Mouse (Mus musculus) liver, embryonic 14.5 days (tissue): ENCODE results near the gene Frmd5. TPM values are rescaled to one million over a fixed set of nuclear protein-coding genes. Genes with fewer than 3 reads are reported as not detected.

Experiments used
- ATAC-seq: fragments of 200-750 bp; cut with Nextera tagmentation; 2 replicates; pipeline ENCODE4 v1.8.0; 2017; ENCODE audit warnings: moderate number of reproducible peaks, mild to moderate bottlenecking, moderate library complexity; ENCODE audit not compliant: insufficient read depth
- DNase-seq, 3 experiments: peaks; one replicate each; pipeline ENCODE4 v3.0.0-alpha.2; 2012 to 2013; ENCODE audit warnings: low read depth in 3 of 3, low spot score in 3 of 3
- H3K27ac ChIP-seq: fragments of 300-500 bp; sonication (generic); 2 replicates; pipeline ENCODE4 v1.5.1; 2014; ENCODE audit warnings: moderate library complexity, mild to moderate bottlenecking, control low read depth, inconsistent platforms
- H3K27me3 ChIP-seq: fragments of 300-500 bp; sonication (generic); 2 replicates; pipeline ENCODE4 v1.6.1; 2014; ENCODE audit warnings: mild to moderate bottlenecking, low read length, moderate library complexity; ENCODE audit not compliant: control insufficient read depth, insufficient read depth
- H3K36me3 ChIP-seq: fragments of 300-500 bp; sonication (generic); replicated peaks from 2 replicates; pipeline ENCODE4 v1.6.1; 2014; ENCODE audit warnings: low read depth; ENCODE audit not compliant: control insufficient read depth, insufficient read depth
- H3K4me1 ChIP-seq, 2 experiments: fragments of 200-500 bp in 1 of 2; fragments of 300-500 bp in 1 of 2; sonication (generic) in 1 of 2; replicated peaks; 2 replicates each; pipeline ENCODE4 v1.6.1; 2012 to 2014; ENCODE audit warnings: antibody characterized with exemption in 1 of 2, inconsistent platforms in 1 of 2, low read length in 1 of 2; ENCODE audit not compliant: control insufficient read depth in 2 of 2, insufficient read depth in 2 of 2
- H3K4me2 ChIP-seq: fragments of 300-500 bp; sonication (generic); 2 replicates; pipeline ENCODE4 v1.6.1; 2014; ENCODE audit warnings: low read depth, mild to moderate bottlenecking, control low read depth, moderate library complexity
- H3K4me3 ChIP-seq, 2 experiments: fragments of 200-500 bp in 1 of 2; fragments of 300-500 bp in 1 of 2; sonication (generic) in 1 of 2; 2 replicates each; pipeline ENCODE4 v1.5.1; 2012 to 2014; ENCODE audit warnings: low read depth in 2 of 2, low read length in 2 of 2, mild to moderate bottlenecking in 2 of 2, control low read depth in 1 of 2, inconsistent platforms in 1 of 2, moderate library complexity in 1 of 2; ENCODE audit not compliant: insufficient read depth in 1 of 2
- H3K9ac ChIP-seq: fragments of 300-500 bp; sonication (generic); replicated peaks from 2 replicates; pipeline ENCODE4 v1.6.1; 2014; ENCODE audit warnings: mild to moderate bottlenecking, control low read depth, moderate library complexity
- H3K9me3 ChIP-seq: fragments of 300-500 bp; sonication (generic); 2 replicates; pipeline ENCODE4 v1.6.1; 2016; ENCODE audit warnings: low read length, mixed read lengths; ENCODE audit not compliant: control insufficient read depth
- CTCF ChIP-seq: IDR thresholded peaks from 2 replicates; pipeline ENCODE4 v1.5.1; 2016; ENCODE audit warnings: antibody characterized with exemption, low read depth, control low read depth
- EP300 ChIP-seq: IDR thresholded peaks from 2 replicates; pipeline ENCODE4 v1.6.1; 2016; ENCODE audit warnings: antibody characterized with exemption, low read depth
- WGBS: fragments of 180-500 bp; shearing (Covaris S2); extraction: QIAGEN DNeasy Blood & Tissue Kit; methylation state at CpG from one replicate; pipeline ENCODE4 v1.1.7; 2014; ENCODE audit not compliant: insufficient replicate concordance; 5-methylcytosine and 5-hydroxymethylcytosine counted together
- polyA plus RNA-seq, 2 experiments: library from polyadenylated mRNA; depleted of rRNA in 1 of 2; stranded (reverse) in 1 of 2; unstranded in 1 of 2; fragments of >200 nt; fragmentation: Nextera tagmentation in 1 of 2; extraction: Ambion mirVana in 1 of 2; gene quantifications; 2 replicates each; pipeline versions ENCODE4 v1.2.1 to v1.2.3; 2012 to 2014

Gene Frmd5
- polyA plus RNA-seq, 2 experiments = 0.06 to 0.12 TPM

DNA sequence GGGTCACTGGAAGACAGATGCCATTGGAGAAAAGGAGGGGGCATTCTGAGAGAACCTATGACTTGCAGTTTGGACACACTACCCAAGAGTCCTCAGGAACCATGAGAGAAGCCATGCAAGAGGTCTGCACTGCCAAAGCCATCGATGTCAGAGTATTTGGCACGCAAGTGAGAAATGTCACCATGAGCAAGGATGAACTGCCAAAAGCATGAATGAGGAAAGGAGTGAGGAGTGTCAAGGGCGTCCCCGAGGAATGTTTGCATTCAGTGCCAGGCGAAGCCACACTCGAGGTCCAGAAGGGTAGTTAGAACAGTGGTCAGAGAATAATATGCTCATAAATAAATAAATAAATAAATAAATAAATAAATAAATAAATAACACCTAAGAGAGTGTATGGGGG is 150.9 kb downstream of the Frmd5 start:
- WGBS = 75% methylated on average over 6 of the region's 6 CpGs
- H3K27ac ChIP-seq = no peak overlapping the region
- no peak overlapping the region for H3K4me3 ChIP-seq
- H3K9me3 ChIP-seq = no peaks in the 10 kb centered on the region
- no peak overlapping the region for H3K9ac ChIP-seq
- no peak overlapping the region for H3K4me2 ChIP-seq
- no peaks in the 10 kb centered on the region for H3K36me3 ChIP-seq
- H3K27me3 ChIP-seq = no peaks in the 10 kb centered on the region; the same call in 1 of the 2 replicates
- TF ChIP-seq EP300 (no peak), CTCF (no peak)
- H3K4me1 ChIP-seq = peaks cover 0 to 23% of the 10 kb centered on the region in 2 experiments; a peak in 2 of 4 replicates
- ATAC-seq = no peak
- DNase-seq = no peak

DNA sequence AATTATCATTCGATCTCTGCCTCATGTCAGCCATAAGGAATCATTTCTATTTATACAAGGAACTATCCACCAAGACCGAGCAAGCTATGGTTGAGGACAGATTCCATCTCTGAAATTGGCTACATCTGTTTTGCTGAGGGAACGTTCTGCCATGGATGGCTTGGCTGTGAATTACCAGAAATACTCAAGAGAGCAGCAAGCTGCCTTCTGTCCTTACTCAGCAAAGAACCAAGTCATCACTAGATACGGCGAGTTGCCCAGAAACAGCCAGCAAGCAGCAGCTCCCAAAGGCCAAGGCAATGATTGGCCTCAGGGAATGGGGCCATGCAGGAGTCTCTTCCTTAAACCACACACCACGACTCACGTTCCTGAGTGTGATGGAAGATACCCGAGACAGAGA is 151.8 kb downstream of the Frmd5 start:
- ATAC-seq (no peak), DNase-seq (no peak)
- no peak overlapping the region for H3K9ac ChIP-seq
- H3K4me2 ChIP-seq = no peak overlapping the region
- H3K4me3 ChIP-seq = no peak overlapping the region
- TF ChIP-seq EP300 (no peak), CTCF (no peak)
- no peaks in the 10 kb centered on the region for H3K36me3 ChIP-seq
- no peak overlapping the region for H3K27ac ChIP-seq
- no peaks in the 10 kb centered on the region; the same call in 1 of the 2 replicates for H3K27me3 ChIP-seq
- no peaks in the 10 kb centered on the region for H3K9me3 ChIP-seq
- WGBS = 58% methylated on average over 8 of the region's 8 CpGs
- peaks cover 0 to 23% of the 10 kb centered on the region in 2 experiments; a peak in 2 of 4 replicates for H3K4me1 ChIP-seq

DNA sequence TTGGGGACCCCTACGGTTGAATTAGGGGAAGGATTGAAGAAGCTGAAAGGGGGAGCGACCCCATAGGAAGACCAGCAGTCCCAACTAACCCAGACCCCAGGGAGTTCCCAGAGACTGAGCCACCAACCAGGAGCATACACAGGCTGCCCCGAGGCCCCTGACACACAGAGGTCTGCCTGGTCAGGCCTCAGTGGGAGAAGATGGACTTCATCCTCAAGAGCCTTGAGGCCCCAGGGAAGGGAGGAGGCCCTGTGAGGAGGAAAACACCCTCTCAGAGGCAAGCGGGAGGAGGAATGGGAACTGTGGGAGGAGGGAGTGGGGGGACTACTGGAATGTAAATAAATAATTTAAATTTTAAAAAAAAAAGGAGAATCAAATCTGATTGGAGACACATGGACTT is 160.4 kb downstream of the Frmd5 start:
- Histone ChIP-seq H3K27ac (no peak overlapping the region), H3K9me3 (no peaks in the 10 kb centered on the region), H3K36me3 (no peaks in the 10 kb centered on the region), H3K4me1 (no peaks in the 10 kb centered on the region), H3K27me3 (no peaks in the 10 kb centered on the region), H3K4me3 (no peak overlapping the region), H3K9ac (no peak overlapping the region), H3K4me2 (no peak overlapping the region)
- DNase-seq (no peak), ATAC-seq (no peak)
- WGBS = 48% methylated on average over 4 of the region's 4 CpGs
- TF ChIP-seq CTCF (no peak), EP300 (no peak)

DNA sequence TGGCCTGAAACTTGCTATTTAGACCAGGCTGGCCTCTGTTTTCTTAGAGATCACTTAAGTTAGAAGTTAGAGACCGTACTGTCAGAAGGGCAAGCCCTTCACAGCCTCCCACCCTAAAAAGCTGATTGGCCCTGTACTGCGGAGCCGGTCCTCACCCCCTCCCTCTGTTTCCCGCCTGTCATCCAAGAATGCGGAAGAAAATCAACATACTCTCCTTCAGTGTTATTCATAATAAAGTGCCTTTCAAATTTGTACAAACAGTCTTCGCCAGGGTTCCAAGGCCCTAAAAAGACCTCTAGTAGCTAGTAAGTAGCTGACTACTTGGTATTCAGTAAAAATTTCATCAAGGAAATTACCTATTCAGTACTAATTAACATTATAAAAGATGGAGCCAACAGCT is 164.0 kb downstream of the Frmd5 start:
- DNase-seq (no peak), ATAC-seq (no peak)
- no peaks in the 10 kb centered on the region for H3K27me3 ChIP-seq
- no peak for TF ChIP-seq EP300
- TF ChIP-seq CTCF = no peak
- no peak overlapping the region for H3K4me2 ChIP-seq
- H3K36me3 ChIP-seq = no peaks in the 10 kb centered on the region
- no peak overlapping the region for H3K9ac ChIP-seq
- no peak overlapping the region for H3K27ac ChIP-seq
- no peak overlapping the region for H3K4me3 ChIP-seq
- no peaks in the 10 kb centered on the region for H3K9me3 ChIP-seq
- WGBS = 56% methylated on average over 6 of the region's 6 CpGs
- H3K4me1 ChIP-seq = no peaks in the 10 kb centered on the region

DNA sequence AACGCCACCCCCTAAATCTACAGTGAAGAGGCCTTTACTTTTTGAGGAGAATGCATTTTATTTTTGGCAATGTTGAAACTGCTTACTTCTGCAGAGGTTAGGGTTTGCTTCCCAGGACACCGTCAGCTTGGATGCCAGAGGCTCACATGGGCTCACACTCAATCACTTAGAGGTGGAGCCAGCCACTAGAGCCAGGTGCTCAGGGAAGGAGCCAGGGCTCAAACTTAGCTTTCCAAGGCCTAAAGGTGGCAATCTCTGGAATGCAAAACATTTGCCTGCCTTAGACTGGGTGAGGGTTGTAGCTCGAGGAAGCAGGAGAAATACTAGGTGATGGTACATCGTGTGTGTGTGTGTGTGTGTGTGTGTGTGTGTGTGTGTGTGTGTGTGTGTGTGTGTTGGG is 174.8 kb downstream of the Frmd5 start:
- ATAC-seq = no peak
- no peak overlapping the region for H3K27ac ChIP-seq
- no peak for DNase-seq
- H3K4me2 ChIP-seq = no peak overlapping the region
- H3K36me3 ChIP-seq = no peaks in the 10 kb centered on the region
- H3K9me3 ChIP-seq = no peaks in the 10 kb centered on the region
- no peak overlapping the region for H3K9ac ChIP-seq
- no peak overlapping the region for H3K4me3 ChIP-seq
- TF ChIP-seq CTCF (no peak), EP300 (no peak)
- no peaks in the 10 kb centered on the region for H3K27me3 ChIP-seq
- 51% methylated on average over 4 of the region's 4 CpGs for WGBS
- no peaks in the 10 kb centered on the region for H3K4me1 ChIP-seq

DNA sequence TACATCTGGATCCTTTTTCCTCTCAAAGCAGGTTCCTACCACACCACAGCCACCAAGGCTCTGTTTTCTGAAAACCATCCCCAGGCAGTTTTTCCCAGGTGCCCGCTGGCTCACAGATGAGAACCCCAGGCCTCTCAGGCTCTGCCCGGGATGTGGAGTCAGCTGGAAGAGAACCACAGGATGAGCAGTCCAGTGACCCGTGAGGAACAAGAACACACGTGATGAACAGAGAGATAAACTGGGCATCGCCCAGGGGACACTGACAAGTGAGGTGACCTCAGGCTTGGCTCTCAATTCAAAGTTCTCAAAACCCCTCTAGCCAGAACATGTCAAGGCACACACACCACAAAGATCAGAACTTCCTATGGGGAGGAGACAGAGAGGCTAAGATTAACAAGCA is 176.6 kb downstream of the Frmd5 start:
- no peak for ATAC-seq
- TF ChIP-seq CTCF (no peak), EP300 (no peak)
- Histone ChIP-seq H3K4me2 (no peak overlapping the region), H3K9me3 (no peaks in the 10 kb centered on the region), H3K4me3 (no peak overlapping the region), H3K27me3 (no peaks in the 10 kb centered on the region), H3K36me3 (no peaks in the 10 kb centered on the region), H3K27ac (no peak overlapping the region), H3K4me1 (no peaks in the 10 kb centered on the region), H3K9ac (no peak overlapping the region)
- no peak for DNase-seq
- 42% methylated on average over 5 of the region's 5 CpGs for WGBS
